25 mouse cellular contexts compared by ENCODE assay signal in the genomic region with DNA sequence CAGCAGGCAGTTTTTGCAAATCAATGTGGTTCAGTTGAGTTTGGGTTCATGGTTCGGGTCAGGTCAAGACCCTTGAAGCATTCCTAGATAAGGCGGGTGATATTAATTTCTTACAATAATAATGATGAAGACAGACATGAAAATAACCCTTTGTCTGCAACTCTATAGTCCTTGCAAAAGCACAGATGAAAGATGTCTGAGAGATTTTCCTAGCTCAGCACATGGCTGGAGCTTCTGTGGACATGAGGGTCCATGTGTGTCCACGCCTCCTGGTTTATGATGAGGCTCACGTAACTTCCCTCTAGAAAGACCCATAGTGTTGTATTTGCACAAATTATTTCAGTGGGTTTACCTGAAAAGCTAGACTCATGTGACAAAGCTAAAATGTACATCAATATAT.
DNase-seq lines count a peak whose midpoint lies in the region; ATAC-seq lines count a peak whose summit lies in the region.
"Had no signal": no experiment of that assay in that cellular context is flagged by ENCODE, and none has a peak within 500 bp of the region (broad histone marks: within the 10 kb centered on the region; RNA-seq: fewer than 3 reads in every experiment).

No protein-coding gene starts in this region.

- peak; percentile 23 for DNase-seq in heart, adult 11 months
- no peak for DNase-seq in heart, postnatal 14 days
- DNase-seq in kidney, postnatal 4 days = no peak
- DNase-seq in kidney, adult 11 months = no peak
- DNase-seq in embryonic facial prominence, embryonic 10.5 days (ENCODE audit: low spot score) = no peak
- DNase-seq in spleen, postnatal 36 days (ENCODE audit: low spot score in 2 of 2) = no peak
- DNase-seq: adrenal gland, adult 8-10 months; adrenal gland, postnatal 14 days; adrenal gland, postnatal 36 days; B cell, adult 2 months; cerebellum, adult 11-12 months; cerebellum, adult 2 months; cerebellum, adult 9-10 months; cerebellum, postnatal 10 days; cerebellum, postnatal 25 days had no signal

- H3K4me3 ChIP-seq in kidney, embryonic 14.5 days (ENCODE audit: low read length) = no peak overlapping the region
- H3K4me3 ChIP-seq in kidney, embryonic 16.5 days (ENCODE audit: low read length) = no peak overlapping the region
- H3K4me3 ChIP-seq in embryonic facial prominence, embryonic 10.5 days = no peak overlapping the region
- H3K4me3 ChIP-seq: embryonic facial prominence, embryonic 12.5 days; forebrain, embryonic 13.5 days; forebrain, embryonic 15.5 days had no signal

- H3K4me1 ChIP-seq in kidney, embryonic 14.5 days (ENCODE audit: control insufficient read depth, insufficient read depth, low read length) = no peaks in the 10 kb centered on the region
- H3K4me1 ChIP-seq in kidney, embryonic 16.5 days (ENCODE audit: insufficient read depth, low read length) = peaks cover 9% of the 10 kb centered on the region; the same call in 1 of the 2 replicates
- H3K4me1 ChIP-seq in embryonic facial prominence, embryonic 10.5 days = peaks cover 28% of the 10 kb centered on the region
- H3K4me1 ChIP-seq: forebrain, embryonic 13.5 days; forebrain, embryonic 15.5 days had no signal

- peak; percentile 55; the same call in 1 of the 2 replicates for ATAC-seq in kidney, embryonic 14.5 days (ENCODE audit: low FRiP score, low TSS enrichment)
- ATAC-seq in kidney, embryonic 16.5 days (ENCODE audit: low FRiP score, low TSS enrichment) = peak; percentile 54; the same call in 1 of the 2 replicates
- ATAC-seq: activated CD4-positive, CD25-positive, alpha-beta regulatory T cell, adult 4 months; CD4-positive, CD25-positive, alpha-beta regulatory T cell, adult 4 months; forebrain, embryonic 13.5 days; forebrain, embryonic 15.5 days; Patski had no signal

- H3K27ac ChIP-seq in kidney, embryonic 14.5 days (ENCODE audit: low read depth, low read length) = no peak overlapping the region
- H3K27ac ChIP-seq in kidney, embryonic 16.5 days (ENCODE audit: low read length) = peak overlapping the region; percentile 28; the same call in 1 of the 2 replicates
- H3K27ac ChIP-seq in embryonic facial prominence, embryonic 10.5 days (replicated peaks) = peak overlapping the region; percentile 61; the same call in 1 of the 2 replicates
- H3K27ac ChIP-seq: embryonic facial prominence, embryonic 12.5 days; forebrain, embryonic 13.5 days; forebrain, embryonic 15.5 days had no signal

- H3K4me2 ChIP-seq in kidney, embryonic 14.5 days (replicated peaks; ENCODE audit: low read depth, low read length) = no peak overlapping the region
- H3K4me2 ChIP-seq in kidney, embryonic 16.5 days (replicated peaks; ENCODE audit: low read depth, low read length) = no peak overlapping the region
- H3K4me2 ChIP-seq: embryonic facial prominence, embryonic 12.5 days; forebrain, embryonic 13.5 days; forebrain, embryonic 15.5 days had no signal

- no peaks in the 10 kb centered on the region; the same call in 1 of the 2 replicates for H3K9me3 ChIP-seq in kidney, embryonic 14.5 days (ENCODE audit: control insufficient read depth, low read length)
- H3K9me3 ChIP-seq in kidney, embryonic 16.5 days (ENCODE audit: low read length) = no peaks in the 10 kb centered on the region
- no peaks in the 10 kb centered on the region for H3K9me3 ChIP-seq in embryonic facial prominence, embryonic 10.5 days
- H3K9me3 ChIP-seq: embryonic facial prominence, embryonic 12.5 days; forebrain, embryonic 13.5 days; forebrain, embryonic 15.5 days had no signal

- intact Hi-C loops in heart, postnatal 14 days (cut with DNase I) = no loop called here

- H3K27me3 ChIP-seq in kidney, embryonic 14.5 days (ENCODE audit: control insufficient read depth, insufficient read depth, low read length) = no peaks in the 10 kb centered on the region
- no peaks in the 10 kb centered on the region for H3K27me3 ChIP-seq in kidney, embryonic 16.5 days (ENCODE audit: insufficient read depth, low read length)
- H3K27me3 ChIP-seq in embryonic facial prominence, embryonic 10.5 days (replicated peaks; ENCODE audit: low read depth, poor library complexity, severe bottlenecking) = no peaks in the 10 kb centered on the region
- H3K27me3 ChIP-seq: CH12.LX; embryonic facial prominence, embryonic 12.5 days; forebrain, embryonic 13.5 days; forebrain, embryonic 15.5 days had no signal

- no peak overlapping the region for H3K9ac ChIP-seq in kidney, embryonic 14.5 days (ENCODE audit: low read depth, low read length)
- no peak overlapping the region for H3K9ac ChIP-seq in kidney, embryonic 16.5 days (replicated peaks; ENCODE audit: low read length)
- H3K9ac ChIP-seq: embryonic facial prominence, embryonic 12.5 days; forebrain, embryonic 13.5 days; forebrain, embryonic 15.5 days had no signal

- H3K36me3 ChIP-seq in kidney, embryonic 14.5 days (ENCODE audit: control insufficient read depth, insufficient read depth, low read length) = no peaks in the 10 kb centered on the region
- no peaks in the 10 kb centered on the region for H3K36me3 ChIP-seq in kidney, embryonic 16.5 days (ENCODE audit: insufficient read depth, low read length)
- no peaks in the 10 kb centered on the region for H3K36me3 ChIP-seq in embryonic facial prominence, embryonic 10.5 days (replicated peaks)
- H3K36me3 ChIP-seq: embryonic facial prominence, embryonic 12.5 days; forebrain, embryonic 15.5 days; G1E had no signal

- WGBS in kidney, embryonic 14.5 days = 58% methylated on average over 4 of the region's 4 CpGs
- 52% methylated on average over 4 of the region's 4 CpGs for WGBS in kidney, embryonic 16.5 days
- WGBS in embryonic facial prominence, embryonic 10.5 days = 53% methylated on average over 4 of the region's 4 CpGs
